Mouse (Mus musculus) lung, postnatal 0 days (tissue): ENCODE measurements around the gene Herc6.

ENCODE experiments used
- CTCF ChIP-seq: IDR thresholded peaks from 2 replicates; pipeline ENCODE4 v1.5.1; 2016; ENCODE audit warnings: antibody characterized with exemption, mild to moderate bottlenecking
- EP300 ChIP-seq: IDR thresholded peaks from 2 replicates; pipeline ENCODE4 v1.6.1; 2016; ENCODE audit warnings: antibody characterized with exemption, mild to moderate bottlenecking, control low read depth

GRCm38 (mm10) chr6:57639531-57639930 is 58.7 kb downstream of the Herc6 start:
- TF ChIP-seq EP300 (no peak), CTCF (no peak)
